Mouse (Mus musculus) erythroblast, embryonic 14.5 days (primary cell): Measurements from ENCODE around the gene Bglap2.

ENCODE experiments used
- GATA1 ChIP-seq: IDR thresholded peaks from 2 replicates; pipeline ENCODE4 v1.6.1; 2012; ENCODE audit warnings: low read length, inconsistent platforms, mixed read lengths
- TAL1 ChIP-seq: IDR thresholded peaks from 3 replicates; pipeline ENCODE4 v1.6.1; 2012; ENCODE audit warnings: low read length, inconsistent platforms, mixed read lengths

DNA sequence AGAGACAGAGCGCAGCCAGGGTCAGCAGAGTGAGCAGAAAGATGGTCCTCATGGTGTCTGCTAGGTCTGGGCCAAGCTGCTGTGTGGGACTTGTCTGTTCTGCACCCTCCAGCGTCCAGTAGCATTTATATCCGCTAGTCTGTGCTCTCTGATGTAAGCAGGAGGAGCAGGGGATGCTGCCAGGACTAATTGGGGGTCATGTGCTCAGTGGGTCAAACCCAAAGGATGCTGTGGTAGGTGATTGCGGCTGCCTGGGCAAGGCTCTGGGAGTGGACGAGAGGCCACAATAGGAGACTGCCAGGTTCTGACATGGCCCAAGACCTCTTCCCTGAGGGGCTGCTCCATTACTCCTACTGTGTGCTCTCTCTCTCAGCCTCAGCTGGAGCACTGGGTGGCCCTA, 5.9 kb upstream of the Bglap2 start, which contains the start of gene Bglap:
- no peak for TF ChIP-seq GATA1
- TF ChIP-seq TAL1 = no peak
